Mouse (Mus musculus): Measurements from ENCODE around the gene Micall2.

- TF ChIP-seq POLR2A (IDR thresholded peaks at IDR 0.05; ENCODE audit: low read depth, low read length): no peak
- no peak for TF ChIP-seq CTCF (IDR thresholded peaks at IDR 0.05; ENCODE audit: extremely low read depth, insufficient read length, insufficient replicate concordance, low read depth, low read length)
Measured at GRCm38 (mm10) chr5:139688356-139688755, 47.8 kb downstream of the Micall2 start.
